Mouse (Mus musculus) retina, postnatal 1 day (tissue): ENCODE results near the gene Aym1.
"Not testable (repeated sequence)": the region's sequence is repeated elsewhere in the genome, so short reads cannot be mapped to it uniquely, and the experiment has no call there.

Experiments used
- DNase-seq: peaks from one replicate; pipeline ENCODE4 v3.0.0-alpha.2; 2012

The Aym1 gene

GRCm38 (mm10) chr5:113357186-113357585 is at the start of gene Aym1:
TSS of gene Aym1 (plus strand) at chr5:113357294.
- DNase-seq, result peak; percentile 66

DNA sequence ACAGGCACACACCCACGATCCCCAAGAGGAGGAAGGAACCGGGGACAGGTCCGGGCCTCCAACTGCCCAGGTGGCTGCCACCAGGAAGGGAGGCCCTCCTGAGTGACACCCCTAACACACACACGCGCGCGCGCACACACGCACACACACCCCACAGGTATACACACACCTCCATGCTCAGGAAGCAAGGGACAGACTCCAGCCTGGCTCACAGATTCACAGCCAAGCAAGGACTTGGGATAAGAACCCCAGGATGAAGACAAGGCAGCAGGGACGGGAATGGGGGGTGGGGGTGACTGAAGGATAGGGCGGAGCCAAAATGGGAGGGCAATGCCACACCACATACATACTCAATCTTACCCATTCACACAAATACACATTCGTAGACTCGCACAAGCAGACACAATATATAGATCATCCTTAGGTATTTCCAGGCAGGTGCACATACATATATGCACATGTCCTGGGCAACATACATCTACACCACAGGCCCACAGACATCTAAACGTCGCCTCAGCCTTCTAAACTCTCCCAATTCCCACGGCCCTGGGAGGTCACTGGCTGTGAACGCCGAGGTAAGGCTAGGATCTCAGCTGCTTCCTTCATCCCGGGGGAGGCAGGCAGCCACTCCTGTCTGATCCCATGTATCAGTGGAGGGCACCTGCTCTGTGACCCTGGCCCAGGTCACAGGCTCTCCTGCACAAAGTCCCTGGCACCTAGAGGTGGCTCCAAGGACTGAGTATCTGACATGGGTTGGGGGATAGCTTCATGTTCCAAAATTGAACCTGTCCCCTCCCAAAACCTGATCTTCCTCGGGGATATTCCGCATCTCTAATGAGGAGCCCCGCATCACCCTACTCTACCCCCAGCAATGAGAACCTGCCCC is 47.4 kb upstream of the Aym1 start:
- no peak for DNase-seq

DNA sequence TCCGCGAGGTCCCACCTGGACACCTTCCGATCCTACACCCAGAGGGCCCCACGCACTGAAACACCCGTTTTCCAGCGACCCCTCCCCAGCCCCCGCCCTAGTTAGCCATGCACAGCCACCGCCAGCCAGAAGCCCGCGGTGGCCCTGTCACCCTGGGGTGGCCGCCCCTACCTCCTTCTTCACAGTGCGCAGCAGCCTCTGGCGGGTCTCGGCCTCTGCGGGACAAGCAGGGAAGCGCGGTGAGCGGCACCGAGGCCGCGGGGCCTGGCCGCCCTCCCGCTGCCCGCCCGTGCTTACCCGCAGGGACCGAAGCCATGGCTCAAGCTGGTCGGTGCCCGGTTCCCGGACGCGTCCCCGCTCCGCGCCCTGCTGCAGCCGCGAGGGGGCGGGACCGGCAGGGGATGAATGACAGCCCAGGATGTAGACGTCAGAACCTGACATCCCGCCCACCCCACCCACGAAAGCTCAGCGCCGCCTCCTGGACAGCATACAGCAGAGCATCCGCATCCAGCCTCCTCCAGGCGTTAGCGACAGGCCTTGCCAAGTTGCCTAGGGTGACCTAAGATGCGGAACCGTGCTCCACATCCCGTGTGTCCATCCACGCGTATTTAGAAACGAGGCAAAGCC is 46.6 kb upstream of the Aym1 start, which contains the start of gene Sgsm1:
TSS of gene Sgsm1 (minus strand) at position 410 of the 627 bp plus-strand sequence.
- peak; percentile 94 for DNase-seq

DNA sequence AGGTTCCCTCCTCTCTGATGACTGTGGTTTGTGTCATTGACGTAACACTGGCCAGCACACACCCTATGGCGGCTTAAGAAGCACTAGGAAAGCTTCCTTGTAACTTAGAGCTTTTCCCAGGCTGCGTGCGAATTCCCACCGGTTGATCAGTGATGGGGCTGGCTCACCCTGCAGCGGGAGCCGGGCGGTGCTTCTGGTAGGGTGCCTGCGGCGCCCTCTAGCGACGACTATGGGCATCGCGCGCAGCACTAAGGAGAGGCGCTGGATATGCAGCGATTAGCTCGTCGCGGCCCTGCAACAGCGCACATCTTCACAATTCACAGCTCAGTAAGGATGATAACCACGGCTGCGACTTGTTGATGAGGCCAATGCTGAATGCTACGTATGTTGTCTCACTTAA is 43.1 kb upstream of the Aym1 start:
- DNase-seq, result peak; percentile 89

DNA sequence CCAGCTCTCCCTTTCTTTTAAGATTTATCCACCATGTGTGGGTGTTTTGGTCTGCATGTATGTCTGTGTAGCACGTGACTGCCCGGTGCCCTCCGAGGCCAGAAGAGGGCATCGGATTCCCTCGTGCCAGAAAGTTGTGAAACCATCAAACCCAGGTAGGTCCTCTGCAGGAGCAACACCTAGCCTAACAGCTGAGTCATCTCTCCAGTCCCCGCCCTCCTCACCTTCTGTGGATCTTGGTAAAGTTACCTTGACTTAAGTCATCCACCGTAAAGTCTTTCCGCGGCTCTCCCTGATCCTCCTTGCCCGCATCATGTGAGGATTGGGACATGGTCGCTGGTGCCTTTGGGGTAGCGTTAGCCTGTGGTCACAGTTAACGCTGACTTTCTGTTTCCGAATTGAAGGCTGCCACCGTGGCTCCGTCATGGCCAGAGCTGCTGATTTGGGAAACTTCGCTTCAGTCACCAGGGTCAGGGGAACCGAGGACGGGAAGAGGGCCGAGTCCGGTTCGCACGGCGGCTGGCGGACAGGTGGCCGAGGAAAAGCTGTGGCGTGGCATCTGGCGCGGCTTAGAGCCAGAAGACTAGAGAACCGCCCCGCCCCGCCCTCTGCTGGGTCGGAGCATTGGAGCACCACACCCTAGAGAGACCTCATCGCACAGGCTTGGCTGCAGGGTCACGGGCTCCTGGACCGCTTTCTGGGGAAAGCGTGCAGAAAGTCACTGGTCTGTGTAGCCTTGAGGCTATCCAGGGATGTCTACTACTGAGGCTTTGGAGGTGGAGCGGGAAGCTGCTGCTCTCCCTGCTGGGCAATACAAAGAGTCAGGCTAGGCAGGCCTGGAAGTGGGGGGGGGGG is 33.1 kb upstream of the Aym1 start:
- peak; percentile 79 for DNase-seq

DNA sequence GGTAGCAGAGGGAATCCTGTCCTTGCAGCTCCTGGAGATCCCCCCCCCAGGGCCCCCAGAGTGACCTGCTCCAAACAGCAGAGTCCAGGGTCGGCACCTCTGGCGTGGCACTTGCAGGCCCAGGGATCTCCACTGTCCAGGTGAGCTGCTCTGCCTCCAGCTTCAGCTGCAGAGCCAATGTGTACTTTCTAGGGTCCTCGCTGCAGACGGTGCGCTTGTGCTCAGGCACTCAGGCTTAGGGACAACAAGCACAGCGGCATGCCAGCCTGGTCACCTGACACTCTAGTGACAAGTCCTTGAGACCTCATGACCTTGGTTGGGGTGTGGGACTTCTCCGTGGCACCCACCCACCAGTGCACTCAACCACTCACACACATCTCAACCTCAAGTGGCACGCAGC is 27.6 kb upstream of the Aym1 start:
- no peak for DNase-seq

DNA sequence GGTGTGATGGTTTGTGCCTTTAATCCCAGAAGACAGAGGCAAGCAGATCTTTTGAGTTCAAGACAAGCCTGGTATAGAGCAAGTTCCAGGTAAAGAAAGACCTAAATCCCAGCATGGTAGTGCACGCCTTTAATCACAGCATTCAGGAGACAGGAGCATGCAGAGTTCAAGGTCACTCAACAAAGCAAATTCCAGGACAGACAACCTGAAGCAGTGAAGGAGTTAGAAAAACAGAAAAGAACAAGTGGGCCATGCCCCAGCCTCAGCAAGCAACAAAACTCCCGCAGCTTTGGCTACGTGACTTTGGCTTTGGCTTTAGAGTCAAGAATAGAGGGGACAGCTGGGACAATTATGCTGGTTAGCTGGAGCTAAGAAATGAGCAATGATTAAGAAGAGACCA is 26.9 kb upstream of the Aym1 start:
- DNase-seq, result no peak

GRCm38 (mm10) chr5:113332239-113332638 is 24.9 kb upstream of the Aym1 start:
- DNase-seq, result peak; percentile 38

- DNase-seq, result no peak
Measured at GRCm38 (mm10) chr5:113332899-113333298, 24.2 kb upstream of the Aym1 start.

- peak; percentile 48 for DNase-seq
Measured at GRCm38 (mm10) chr5:113334621-113335530, 22.2 kb upstream of the Aym1 start.

DNA sequence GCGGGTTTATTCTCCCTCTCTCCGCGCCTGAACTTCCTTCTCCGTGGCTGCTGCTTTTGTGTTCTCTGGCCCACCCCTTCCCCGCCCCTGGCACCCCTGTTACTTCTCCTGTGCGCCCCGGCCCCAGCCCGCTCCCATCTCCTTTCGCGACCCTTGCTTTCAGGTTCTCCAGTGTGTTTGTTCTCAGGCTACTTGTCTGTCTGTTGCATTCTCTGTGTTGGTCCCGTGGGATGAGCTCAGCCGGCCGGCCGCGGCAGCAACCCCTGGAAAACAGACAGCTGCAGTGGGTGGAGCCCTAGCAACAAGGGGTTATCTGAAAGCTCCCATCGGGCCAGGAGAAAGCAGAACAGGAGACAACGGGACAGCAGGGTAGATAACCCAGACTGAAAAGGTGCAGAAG is 21.4 kb upstream of the Aym1 start:
- peak; percentile 72 for DNase-seq

DNA sequence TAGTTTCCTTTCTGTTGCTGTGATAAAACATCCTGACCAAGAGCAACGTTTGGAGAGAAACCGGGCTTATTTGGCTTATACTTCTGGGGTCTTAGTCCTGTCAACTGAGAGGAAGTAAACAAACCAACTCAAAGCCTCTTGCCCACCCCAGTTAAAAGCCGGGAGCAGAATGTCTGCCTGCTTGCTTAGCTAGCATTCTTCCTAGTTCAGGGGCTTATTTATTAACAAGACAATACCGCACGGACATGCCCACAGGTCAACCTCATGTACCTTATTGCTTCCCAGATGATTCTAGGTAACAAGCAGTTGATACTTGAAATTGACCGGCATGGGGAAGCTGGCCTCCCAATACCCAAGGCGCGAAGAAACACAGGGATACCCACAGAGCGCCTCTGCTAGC is 20.8 kb upstream of the Aym1 start:
- no peak for DNase-seq

GRCm38 (mm10) chr5:113344635-113345386 is 12.3 kb upstream of the Aym1 start:
- DNase-seq, result peak; percentile 22

GRCm38 (mm10) chr5:113345781-113346180 is 11.3 kb upstream of the Aym1 start:
- DNase-seq, result no peak

DNA sequence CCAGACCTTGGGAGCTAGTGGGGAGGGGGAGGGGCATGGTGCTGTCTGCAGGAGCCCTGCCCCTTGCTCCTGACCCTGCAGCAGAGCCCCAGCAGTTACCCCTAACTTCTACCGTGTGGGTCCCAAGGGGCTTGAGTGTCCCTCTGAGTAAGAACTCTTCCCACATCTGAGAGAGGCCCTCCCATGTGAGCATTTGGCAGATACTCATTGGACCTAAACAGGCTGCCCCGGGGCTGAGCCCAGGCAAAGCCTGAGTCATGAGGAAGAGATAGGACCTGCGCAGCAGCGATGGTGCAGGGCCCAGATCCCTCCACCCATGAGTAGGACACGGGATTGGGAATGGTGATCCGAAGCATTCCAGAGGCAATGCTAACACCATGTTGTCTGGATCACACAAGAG is 10.4 kb upstream of the Aym1 start:
- not testable (repeated sequence) for DNase-seq

GRCm38 (mm10) chr5:113347593-113347992 is 9.5 kb upstream of the Aym1 start:
- peak; percentile 62 for DNase-seq

DNA sequence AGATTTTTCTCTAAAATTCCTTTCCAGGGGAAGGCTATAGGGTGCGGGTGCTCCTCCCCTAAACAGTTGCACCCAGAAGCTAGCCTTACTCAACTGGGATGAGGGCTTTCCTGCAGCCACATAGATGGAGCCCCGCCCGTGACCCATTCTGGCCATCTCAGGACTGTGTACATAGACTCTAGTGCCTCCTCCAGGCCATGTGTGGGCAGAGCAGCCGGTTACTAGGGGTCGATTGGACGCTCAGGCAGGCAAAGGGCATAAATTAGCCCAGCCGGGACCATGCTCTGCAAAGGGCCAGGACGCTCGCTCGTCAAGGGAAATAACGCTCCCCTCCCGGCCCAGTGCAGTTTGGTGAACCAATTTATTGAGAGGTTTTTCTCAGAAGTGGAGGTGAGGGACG is 8.5 kb upstream of the Aym1 start:
- DNase-seq, result peak; percentile 87

DNA sequence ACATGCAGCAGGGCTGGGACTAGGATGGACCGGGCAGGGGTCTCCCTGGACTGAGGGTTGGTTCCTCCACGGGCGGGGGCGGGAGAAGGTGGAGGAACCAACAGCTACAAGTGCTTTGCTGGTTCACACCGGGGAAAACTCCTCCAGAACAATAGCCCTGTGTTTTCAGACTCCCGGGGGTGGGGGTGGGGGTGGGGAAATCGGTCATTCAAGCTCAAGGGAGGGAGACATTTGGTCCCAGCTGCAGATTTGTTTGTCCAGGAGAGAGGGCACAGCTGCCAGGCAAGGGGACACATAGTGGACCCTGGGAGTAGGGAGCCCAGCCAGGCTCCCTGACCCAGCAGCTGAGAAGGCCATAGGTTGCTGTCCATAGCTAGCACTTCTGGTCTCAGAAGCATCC is 7.9 kb upstream of the Aym1 start:
- peak; percentile 92 for DNase-seq

- DNase-seq, result peak; percentile 65
Measured at GRCm38 (mm10) chr5:113349810-113350209, 7.3 kb upstream of the Aym1 start.

- peak; percentile 48 for DNase-seq
Measured at GRCm38 (mm10) chr5:113351768-113352167, 5.3 kb upstream of the Aym1 start.

- no peak for DNase-seq
Measured at GRCm38 (mm10) chr5:113352636-113353035, 4.5 kb upstream of the Aym1 start.
